Mouse (Mus musculus): ENCODE measurements at regions not wholly inside any gene's neighbourhood (a gene's known extent, or its start where the extent isn't known, plus 50 kb on each side); places are given as distances from the start of the nearest gene placed in this dataset.

DNA sequence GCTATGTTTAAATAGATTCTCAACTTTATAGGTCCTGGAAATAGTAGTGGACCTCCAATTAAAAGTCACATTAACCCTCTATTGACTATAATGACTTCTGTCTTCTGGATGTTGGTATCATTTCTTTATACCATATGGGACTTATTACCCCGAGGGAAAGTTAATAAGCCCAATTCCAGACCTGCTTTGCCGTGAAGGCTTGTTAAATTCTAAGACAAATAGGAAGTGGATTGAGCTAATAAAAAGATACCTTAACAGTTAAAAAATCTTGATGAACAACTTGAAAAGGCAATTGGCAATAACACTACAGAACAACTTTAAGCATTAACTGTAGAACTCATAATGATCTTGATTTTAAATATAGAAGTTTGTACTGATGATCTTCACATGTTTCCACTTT lies 309.0 kb downstream of the Hace1 start:
- Histone ChIP-seq H3K27me3 (ENCODE audit: control insufficient read depth, insufficient read depth, low read length) (no peaks in the 10 kb centered on the region), H3K4me1 (replicated peaks; ENCODE audit: control insufficient read depth, insufficient read depth, low read length) (no peaks in the 10 kb centered on the region), H3K27ac (ENCODE audit: control insufficient read depth, insufficient read depth, low read length) (no peak overlapping the region), H3K4me3 (ENCODE audit: control insufficient read depth, insufficient read depth, low read length) (no peak overlapping the region), H3K36me3 (ENCODE audit: control insufficient read depth, insufficient read depth, low read length) (no peaks in the 10 kb centered on the region)
- 92% methylated on average over 2 of the region's 2 CpGs for WGBS
- no peak for DNase-seq
- TF ChIP-seq POLR2A (IDR thresholded peaks at IDR 0.05; ENCODE audit: control insufficient read depth, extremely low read depth, insufficient read depth, low read length, poor library complexity) (no peak), CTCF (IDR thresholded peaks at IDR 0.05; ENCODE audit: borderline replicate concordance, control insufficient read depth, extremely low read depth, insufficient read depth, low read length, poor library complexity) (no peak)

DNA sequence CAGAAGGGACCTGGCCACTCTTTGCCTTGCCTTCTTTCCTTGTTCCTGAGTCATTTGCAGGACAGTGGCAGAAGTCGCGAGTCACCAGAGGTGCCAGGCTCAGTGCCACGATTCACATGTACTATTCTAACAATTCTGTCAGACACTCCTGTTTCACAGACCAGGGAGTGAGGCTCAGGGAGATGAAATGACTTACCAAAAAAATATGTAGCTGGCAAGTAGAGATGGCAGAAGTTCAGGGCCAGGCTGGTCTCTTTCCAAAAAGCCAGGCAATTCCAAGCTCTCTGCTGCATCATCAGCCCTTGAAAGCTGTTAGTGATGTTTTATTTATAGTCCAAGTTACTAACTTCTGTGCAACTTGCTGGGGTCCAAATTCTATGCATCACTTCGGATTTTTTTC lies 311.2 kb downstream of the Hace1 start:
- 83% methylated on average over 4 of the region's 4 CpGs for WGBS
- no peak for DNase-seq
- Histone ChIP-seq H3K4me3 (ENCODE audit: control insufficient read depth, insufficient read depth, low read length) (no peak overlapping the region), H3K4me1 (replicated peaks; ENCODE audit: control insufficient read depth, insufficient read depth, low read length) (no peaks in the 10 kb centered on the region), H3K27me3 (ENCODE audit: control insufficient read depth, insufficient read depth, low read length) (no peaks in the 10 kb centered on the region), H3K27ac (ENCODE audit: control insufficient read depth, insufficient read depth, low read length) (no peak overlapping the region), H3K36me3 (ENCODE audit: control insufficient read depth, insufficient read depth, low read length) (no peaks in the 10 kb centered on the region)
- TF ChIP-seq CTCF (IDR thresholded peaks at IDR 0.05; ENCODE audit: borderline replicate concordance, control insufficient read depth, extremely low read depth, insufficient read depth, low read length, poor library complexity), result no peak
- TF ChIP-seq POLR2A (IDR thresholded peaks at IDR 0.05; ENCODE audit: control insufficient read depth, extremely low read depth, insufficient read depth, low read length, poor library complexity), result no peak

DNA sequence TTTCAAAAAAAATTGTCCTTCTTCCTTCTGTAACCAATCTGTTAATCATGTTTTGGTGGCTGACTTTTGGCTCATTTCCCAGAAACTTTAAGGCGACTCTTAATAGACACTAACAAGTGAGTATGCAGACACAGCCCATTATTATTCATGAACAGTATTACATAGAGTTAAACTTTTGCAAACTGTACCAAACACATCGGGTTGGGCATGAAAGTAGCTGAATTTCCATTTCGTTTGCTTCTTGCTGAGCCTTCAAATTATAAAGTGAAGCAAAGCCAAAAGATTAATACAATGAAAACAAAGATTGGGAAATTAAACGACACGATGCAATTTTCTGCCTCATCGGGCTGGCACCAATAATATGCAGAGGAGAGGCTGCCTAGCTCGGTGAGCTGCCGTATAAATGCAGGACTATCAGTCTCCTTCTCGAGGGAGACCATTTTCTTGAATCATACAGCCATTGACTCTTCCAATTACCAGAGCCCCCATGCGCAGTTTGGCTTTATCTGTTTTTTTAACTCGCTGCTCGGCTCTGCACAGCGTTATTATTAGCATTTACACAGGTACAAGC lies 311.8 kb downstream of the Hace1 start:
- Histone ChIP-seq H3K36me3 (ENCODE audit: control insufficient read depth, insufficient read depth, low read length) (no peaks in the 10 kb centered on the region), H3K4me1 (replicated peaks; ENCODE audit: control insufficient read depth, insufficient read depth, low read length) (no peaks in the 10 kb centered on the region), H3K27me3 (ENCODE audit: control insufficient read depth, insufficient read depth, low read length) (no peaks in the 10 kb centered on the region), H3K4me3 (ENCODE audit: control insufficient read depth, insufficient read depth, low read length) (no peak overlapping the region), H3K27ac (ENCODE audit: control insufficient read depth, insufficient read depth, low read length) (no peak overlapping the region)
- no peak for DNase-seq
- TF ChIP-seq CTCF (IDR thresholded peaks at IDR 0.05; ENCODE audit: borderline replicate concordance, control insufficient read depth, extremely low read depth, insufficient read depth, low read length, poor library complexity) (no peak), POLR2A (IDR thresholded peaks at IDR 0.05; ENCODE audit: control insufficient read depth, extremely low read depth, insufficient read depth, low read length, poor library complexity) (no peak)
- WGBS, result 85% methylated on average over 13 of the region's 13 CpGs

DNA sequence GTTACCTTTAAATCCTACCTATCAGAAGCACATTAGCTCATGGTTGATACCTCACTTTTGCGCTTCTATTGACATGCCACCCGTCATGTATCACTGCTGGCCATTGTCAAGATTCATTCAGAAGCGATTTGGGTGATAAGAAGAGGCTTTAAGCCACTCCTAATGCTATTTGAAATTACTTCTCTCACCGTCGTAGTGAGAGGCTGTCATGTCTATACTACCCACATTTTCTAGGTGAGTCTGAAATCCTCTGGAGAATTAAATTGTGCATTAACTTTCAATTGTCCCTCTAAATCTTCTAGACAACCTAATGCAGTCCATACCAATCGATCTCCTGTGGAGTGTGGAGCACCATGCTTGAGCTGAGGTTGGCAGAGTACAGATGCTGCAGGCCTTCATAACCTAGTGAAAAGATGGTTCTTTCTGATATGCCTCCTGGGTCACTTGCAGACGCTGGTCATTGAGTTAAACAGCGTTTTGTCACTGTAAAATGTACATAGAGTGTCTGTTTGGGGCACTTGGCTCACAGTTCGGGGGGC lies 312.5 kb downstream of the Hace1 start:
- Histone ChIP-seq H3K27me3 (ENCODE audit: control insufficient read depth, insufficient read depth, low read length) (no peaks in the 10 kb centered on the region), H3K36me3 (ENCODE audit: control insufficient read depth, insufficient read depth, low read length) (no peaks in the 10 kb centered on the region), H3K4me3 (ENCODE audit: control insufficient read depth, insufficient read depth, low read length) (no peak overlapping the region), H3K27ac (ENCODE audit: control insufficient read depth, insufficient read depth, low read length) (no peak overlapping the region), H3K4me1 (replicated peaks; ENCODE audit: control insufficient read depth, insufficient read depth, low read length) (no peaks in the 10 kb centered on the region)
- no peak for TF ChIP-seq POLR2A (IDR thresholded peaks at IDR 0.05; ENCODE audit: control insufficient read depth, extremely low read depth, insufficient read depth, low read length, poor library complexity)
- TF ChIP-seq CTCF (IDR thresholded peaks at IDR 0.05; ENCODE audit: borderline replicate concordance, control insufficient read depth, extremely low read depth, insufficient read depth, low read length, poor library complexity), result no peak
- 96% methylated on average over 9 of the region's 9 CpGs for WGBS
- DNase-seq, result no peak

DNA sequence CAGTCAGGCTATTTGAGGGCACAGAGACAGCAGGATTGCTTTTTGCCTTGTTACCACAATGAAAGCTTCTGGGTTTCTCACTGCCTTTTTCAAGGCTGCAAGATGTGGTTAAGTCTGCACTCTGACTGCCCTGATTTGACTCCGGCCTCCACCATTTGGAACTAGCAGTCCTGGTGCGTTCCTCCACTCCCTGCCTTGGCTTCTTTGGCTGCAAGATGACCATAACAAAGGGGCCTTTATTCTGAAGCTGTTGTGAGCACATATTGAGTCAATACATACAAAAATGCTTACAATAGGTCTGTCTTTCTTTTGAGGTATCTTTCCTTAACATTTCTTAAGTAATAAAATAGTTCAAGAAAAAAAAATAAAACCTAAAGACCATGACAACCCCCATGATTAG lies 314.8 kb downstream of the Hace1 start:
- Histone ChIP-seq H3K27me3 (ENCODE audit: control insufficient read depth, insufficient read depth, low read length) (no peaks in the 10 kb centered on the region), H3K4me3 (ENCODE audit: control insufficient read depth, insufficient read depth, low read length) (no peak overlapping the region), H3K36me3 (ENCODE audit: control insufficient read depth, insufficient read depth, low read length) (no peaks in the 10 kb centered on the region), H3K27ac (ENCODE audit: control insufficient read depth, insufficient read depth, low read length) (no peak overlapping the region), H3K4me1 (replicated peaks; ENCODE audit: control insufficient read depth, insufficient read depth, low read length) (no peaks in the 10 kb centered on the region)
- no peak for DNase-seq
- 98% methylated on average over 2 of the region's 2 CpGs for WGBS
- TF ChIP-seq CTCF (IDR thresholded peaks at IDR 0.05; ENCODE audit: borderline replicate concordance, control insufficient read depth, extremely low read depth, insufficient read depth, low read length, poor library complexity) (no peak), POLR2A (IDR thresholded peaks at IDR 0.05; ENCODE audit: control insufficient read depth, extremely low read depth, insufficient read depth, low read length, poor library complexity) (no peak)

DNA sequence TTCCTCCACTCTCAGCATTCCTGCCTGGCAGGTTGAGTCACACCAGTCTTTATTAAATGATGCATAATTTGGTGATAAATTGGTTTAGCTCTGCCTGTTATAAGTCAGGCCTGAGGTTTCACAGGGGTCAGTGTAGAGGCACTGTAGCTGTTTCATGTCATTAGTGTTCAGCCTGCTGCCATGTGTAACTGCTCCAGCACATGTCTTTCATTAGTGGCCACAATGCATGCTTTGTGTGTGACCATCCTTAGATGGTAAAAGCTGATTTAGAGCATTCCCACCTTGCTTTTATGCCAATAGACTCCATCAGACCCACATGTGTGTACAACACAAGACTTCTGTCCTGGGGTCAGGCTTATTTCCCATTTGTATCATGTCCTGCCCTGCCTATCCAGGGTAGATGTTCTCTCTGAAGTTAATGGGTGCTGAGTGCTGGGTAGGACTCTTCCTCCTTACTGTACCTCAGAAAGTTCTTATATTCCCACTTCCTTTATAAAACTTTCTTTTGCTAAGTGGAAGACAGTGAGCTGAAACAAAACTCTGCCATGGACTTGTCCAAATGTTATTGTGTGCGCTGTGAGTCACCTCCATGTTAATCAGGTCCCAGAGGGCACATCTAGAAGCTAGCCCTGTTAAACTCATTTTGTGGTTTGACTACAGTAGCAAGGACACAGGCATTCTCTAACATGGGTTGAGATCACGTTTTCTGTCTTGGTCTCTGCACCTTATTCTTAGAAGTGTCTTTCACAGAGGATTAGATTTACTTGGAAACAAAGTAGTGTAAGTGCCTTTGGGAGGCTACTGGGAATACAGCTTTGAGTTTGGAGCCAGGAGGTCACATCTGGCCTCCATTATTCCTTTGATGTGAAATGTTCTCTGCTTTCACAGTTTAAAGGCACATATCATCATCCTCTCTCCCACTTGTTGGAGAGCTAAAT lies 316.5 kb downstream of the Hace1 start:
- H3K27me3 ChIP-seq (ENCODE audit: control insufficient read depth, insufficient read depth, low read length), result no peaks in the 10 kb centered on the region
- no peak for TF ChIP-seq CTCF (IDR thresholded peaks at IDR 0.05; ENCODE audit: borderline replicate concordance, control insufficient read depth, extremely low read depth, insufficient read depth, low read length, poor library complexity)
- TF ChIP-seq POLR2A (IDR thresholded peaks at IDR 0.05; ENCODE audit: control insufficient read depth, extremely low read depth, insufficient read depth, low read length, poor library complexity), result no peak
- no peak for DNase-seq
- no peak overlapping the region for H3K4me3 ChIP-seq (ENCODE audit: control insufficient read depth, insufficient read depth, low read length)
- 85% methylated on average over 2 of the region's 2 CpGs for WGBS
- no peaks in the 10 kb centered on the region for H3K36me3 ChIP-seq (ENCODE audit: control insufficient read depth, insufficient read depth, low read length)
- no peaks in the 10 kb centered on the region for H3K4me1 ChIP-seq (replicated peaks; ENCODE audit: control insufficient read depth, insufficient read depth, low read length)
- H3K27ac ChIP-seq (ENCODE audit: control insufficient read depth, insufficient read depth, low read length), result no peak overlapping the region
